Mouse (Mus musculus) hindbrain, embryonic 16.5 days (tissue): ENCODE measurements at regions not wholly inside any gene's neighbourhood (a gene's known extent, or its start where the extent isn't known, plus 50 kb on each side); places are given as distances from the start of the nearest gene placed in this dataset.

Experiments
- ATAC-seq: fragments of 200-750 bp; cut with Nextera tagmentation; 2 replicates; pipeline ENCODE4 v1.8.0; 2017; ENCODE audit warnings: moderate TSS enrichment, moderate library complexity
- H3K27ac ChIP-seq: fragments of 300-500 bp; sonication (generic); 2 replicates; pipeline ENCODE4 v1.5.1; 2014; ENCODE audit warnings: low read depth, mild to moderate bottlenecking, control low read depth, low read length, moderate library complexity
- H3K27me3 ChIP-seq: fragments of 300-500 bp; sonication (generic); replicated peaks from 2 replicates; pipeline ENCODE4 v1.6.1; 2014; ENCODE audit warnings: low read length; ENCODE audit not compliant: control insufficient read depth, insufficient read depth
- H3K36me3 ChIP-seq: fragments of 300-500 bp; sonication (generic); 2 replicates; pipeline ENCODE4 v1.6.1; 2014; ENCODE audit warnings: mild to moderate bottlenecking, low read length, moderate library complexity, mixed read lengths; ENCODE audit not compliant: control insufficient read depth, insufficient read depth
- H3K4me1 ChIP-seq: fragments of 300-500 bp; sonication (generic); 2 replicates; pipeline ENCODE4 v1.6.1; 2014; ENCODE audit warnings: low read depth, low read length; ENCODE audit not compliant: control insufficient read depth, insufficient read depth
- H3K4me2 ChIP-seq: fragments of 300-500 bp; sonication (generic); 2 replicates; pipeline ENCODE4 v1.6.1; 2014; ENCODE audit warnings: mild to moderate bottlenecking, low read length, control low read depth, moderate library complexity
- H3K4me3 ChIP-seq: fragments of 300-500 bp; sonication (generic); 2 replicates; pipeline ENCODE4 v1.5.1; 2014; ENCODE audit warnings: mild to moderate bottlenecking, low read length, control low read depth, moderate library complexity
- H3K9ac ChIP-seq: fragments of 300-500 bp; sonication (generic); 2 replicates; pipeline ENCODE4 v1.6.1; 2014; ENCODE audit warnings: low read depth, mild to moderate bottlenecking, control low read depth, low read length, moderate library complexity
- H3K9me3 ChIP-seq: fragments of 300-500 bp; sonication (generic); 2 replicates; pipeline ENCODE4 v1.6.1; 2014; ENCODE audit warnings: mild to moderate bottlenecking, low read length, moderate library complexity; ENCODE audit not compliant: control insufficient read depth
- WGBS: fragments of 180-500 bp; shearing (Covaris S2); extraction: QIAGEN DNeasy Blood & Tissue Kit; methylation state at CpG from one replicate; pipeline ENCODE4 v1.1.7; 2014; 5-methylcytosine and 5-hydroxymethylcytosine counted together

- no peak for ATAC-seq
- Histone ChIP-seq H3K4me2 (no peak overlapping the region), H3K4me3 (no peak overlapping the region), H3K4me1 (no peaks in the 10 kb centered on the region), H3K27ac (no peak overlapping the region), H3K9ac (no peak overlapping the region), H3K9me3 (no peaks in the 10 kb centered on the region; the same call in 1 of the 2 replicates), H3K36me3 (no peaks in the 10 kb centered on the region), H3K27me3 (no peaks in the 10 kb centered on the region)
- WGBS: 65% methylated on average over 1 of the region's 1 CpGs
Measured at GRCm38 (mm10) chr8:89903346-89903745, 444.8 kb downstream of the Tox3 start.

GRCm38 (mm10) chr8:89872768-89873167, 475.4 kb downstream of the Tox3 start:
- no peak overlapping the region for H3K27ac ChIP-seq
- WGBS: 29% methylated on average over 5 of the region's 5 CpGs
- no peaks in the 10 kb centered on the region for H3K36me3 ChIP-seq
- H3K9ac ChIP-seq: no peak overlapping the region
- no peak overlapping the region for H3K4me2 ChIP-seq
- no peak overlapping the region for H3K4me3 ChIP-seq
- no peaks in the 10 kb centered on the region; the same call in 1 of the 2 replicates for H3K4me1 ChIP-seq
- H3K27me3 ChIP-seq: no peaks in the 10 kb centered on the region
- H3K9me3 ChIP-seq: no peaks in the 10 kb centered on the region
- ATAC-seq: no peak

GRCm38 (mm10) chr8:89871966-89872365, 476.2 kb downstream of the Tox3 start:
- no peak overlapping the region for H3K4me3 ChIP-seq
- H3K4me1 ChIP-seq: no peaks in the 10 kb centered on the region; the same call in 1 of the 2 replicates
- H3K27ac ChIP-seq: no peak overlapping the region
- ATAC-seq: no peak
- no peaks in the 10 kb centered on the region for H3K9me3 ChIP-seq
- no peaks in the 10 kb centered on the region for H3K36me3 ChIP-seq
- no peak overlapping the region for H3K4me2 ChIP-seq
- H3K9ac ChIP-seq: no peak overlapping the region
- no peaks in the 10 kb centered on the region for H3K27me3 ChIP-seq
- WGBS: 75% methylated on average over 5 of the region's 5 CpGs

GRCm38 (mm10) chr8:89859813-89860212, 488.3 kb downstream of the Tox3 start:
- Histone ChIP-seq H3K27ac (no peak overlapping the region), H3K4me1 (no peaks in the 10 kb centered on the region; the same call in 1 of the 2 replicates), H3K27me3 (no peaks in the 10 kb centered on the region), H3K9me3 (no peaks in the 10 kb centered on the region), H3K4me3 (no peak overlapping the region), H3K9ac (no peak overlapping the region), H3K36me3 (no peaks in the 10 kb centered on the region), H3K4me2 (no peak overlapping the region)
- ATAC-seq: no peak
- 91% methylated on average over 3 of the region's 3 CpGs for WGBS

GRCm38 (mm10) chr8:89858706-89859385, 489.3 kb downstream of the Tox3 start:
- Histone ChIP-seq H3K9ac (no peak overlapping the region), H3K4me2 (no peak overlapping the region), H3K4me3 (no peak overlapping the region), H3K4me1 (no peaks in the 10 kb centered on the region; the same call in 1 of the 2 replicates), H3K36me3 (no peaks in the 10 kb centered on the region), H3K27ac (no peak overlapping the region), H3K9me3 (no peaks in the 10 kb centered on the region), H3K27me3 (no peaks in the 10 kb centered on the region)
- ATAC-seq: no peak
- 67% methylated on average over 7 of the region's 7 CpGs for WGBS

- no peak for ATAC-seq
- no peaks in the 10 kb centered on the region; the same call in none of the 2 replicates for H3K4me1 ChIP-seq
- no peaks in the 10 kb centered on the region for H3K9me3 ChIP-seq
- no peak overlapping the region for H3K4me2 ChIP-seq
- H3K4me3 ChIP-seq: no peak overlapping the region
- no peaks in the 10 kb centered on the region for H3K27me3 ChIP-seq
- H3K9ac ChIP-seq: no peak overlapping the region
- 45% methylated on average over 5 of the region's 5 CpGs for WGBS
- H3K27ac ChIP-seq: no peak overlapping the region
- no peaks in the 10 kb centered on the region for H3K36me3 ChIP-seq
Measured at GRCm38 (mm10) chr8:89855556-89855955, 492.6 kb downstream of the Tox3 start.

- no peak overlapping the region for H3K4me3 ChIP-seq
- no peaks in the 10 kb centered on the region for H3K9me3 ChIP-seq
- ATAC-seq: peak; percentile 94
- no peak overlapping the region for H3K9ac ChIP-seq
- no peaks in the 10 kb centered on the region for H3K36me3 ChIP-seq
- H3K4me1 ChIP-seq: peaks cover 5% of the 10 kb centered on the region
- 30% methylated on average over 3 of the region's 3 CpGs for WGBS
- no peaks in the 10 kb centered on the region for H3K27me3 ChIP-seq
- peak overlapping the region; percentile 65; the same call in 1 of the 2 replicates for H3K27ac ChIP-seq
- no peak overlapping the region for H3K4me2 ChIP-seq
Measured at GRCm38 (mm10) chr8:89850209-89850796, 497.8 kb downstream of the Tox3 start.

GRCm38 (mm10) chr8:89849416-89850208, 498.5 kb downstream of the Tox3 start:
- Histone ChIP-seq H3K36me3 (no peaks in the 10 kb centered on the region), H3K4me1 (peaks cover 5% of the 10 kb centered on the region), H3K9ac (no peak overlapping the region), H3K27ac (peak overlapping the region; percentile 65), H3K27me3 (no peaks in the 10 kb centered on the region), H3K4me2 (no peak overlapping the region), H3K9me3 (no peaks in the 10 kb centered on the region), H3K4me3 (no peak overlapping the region)
- WGBS: 50% methylated on average over 7 of the region's 7 CpGs
- ATAC-seq: peak; percentile 78

- no peak overlapping the region for H3K9ac ChIP-seq
- no peak overlapping the region for H3K4me2 ChIP-seq
- H3K36me3 ChIP-seq: no peaks in the 10 kb centered on the region
- WGBS: 67% methylated on average over 5 of the region's 5 CpGs
- ATAC-seq: no peak
- no peaks in the 10 kb centered on the region for H3K27me3 ChIP-seq
- no peak overlapping the region for H3K27ac ChIP-seq
- H3K4me1 ChIP-seq: no peaks in the 10 kb centered on the region
- no peak overlapping the region for H3K4me3 ChIP-seq
- H3K9me3 ChIP-seq: no peaks in the 10 kb centered on the region
Measured at GRCm38 (mm10) chr8:89838494-89838893, 509.6 kb downstream of the Tox3 start.
